Mouse (Mus musculus) small intestine, adult 2 months (tissue): Measurements from ENCODE around the gene Tmpo.

ENCODE experiments used
- CTCF ChIP-seq: fragments of 200-500 bp; IDR thresholded peaks from 2 replicates; pipeline ENCODE4 v1.5.1; 2012; ENCODE audit warnings: low read depth, mild to moderate bottlenecking, control low read depth, inconsistent platforms, low read length, moderate library complexity, mixed read lengths; ENCODE audit not compliant: insufficient replicate concordance, insufficient read length; ENCODE audit errors: extremely low read depth
- POLR2A ChIP-seq: fragments of 200-500 bp; IDR thresholded peaks from 2 replicates; pipeline ENCODE4 v1.6.1; 2012; ENCODE audit warnings: low read depth, mild to moderate bottlenecking, control low read depth, inconsistent platforms, low read length, moderate library complexity

DNA sequence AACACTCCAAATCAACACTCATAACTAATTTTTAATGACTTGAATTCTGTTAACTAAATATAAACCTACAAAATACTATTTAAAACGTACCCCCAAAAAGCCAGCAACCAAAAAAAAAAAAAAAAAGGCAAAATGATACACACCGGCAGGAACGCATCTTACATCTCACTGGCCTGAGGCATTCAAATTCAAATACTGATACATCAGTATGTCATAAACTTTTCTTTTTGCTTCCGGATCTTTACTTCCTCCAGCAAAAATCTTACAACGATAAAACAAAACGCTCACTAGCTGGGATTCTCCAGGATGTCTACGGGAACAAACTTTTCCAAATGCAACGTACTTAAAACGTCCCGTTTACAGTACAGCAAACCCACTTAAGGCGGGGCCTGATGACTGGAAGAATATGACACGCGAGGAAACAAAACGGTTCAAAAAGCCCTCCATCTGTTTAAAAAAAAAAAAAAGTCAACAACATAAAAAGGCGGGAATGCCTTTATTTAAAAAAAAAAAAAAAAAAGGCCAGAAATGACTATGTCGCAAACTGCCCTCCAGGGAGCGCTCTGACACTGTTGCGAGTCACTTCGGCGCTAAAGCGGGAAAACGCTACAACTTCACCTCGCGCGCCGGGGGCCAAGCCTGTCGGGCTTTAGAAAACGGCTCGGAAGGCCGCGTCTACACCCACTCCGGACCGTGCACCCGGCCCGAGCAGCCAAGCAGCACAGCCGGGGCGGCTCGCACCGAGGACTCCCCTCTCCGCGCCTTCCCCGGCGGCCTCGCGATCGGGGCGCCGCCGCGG is 10.8 kb downstream of the Tmpo start:
- peak; percentile 77 for TF ChIP-seq POLR2A
- TF ChIP-seq CTCF = peak; percentile 78; the same call in 1 of the 2 replicates
